15 mouse cellular contexts compared by ENCODE assay signal in the genomic region with DNA sequence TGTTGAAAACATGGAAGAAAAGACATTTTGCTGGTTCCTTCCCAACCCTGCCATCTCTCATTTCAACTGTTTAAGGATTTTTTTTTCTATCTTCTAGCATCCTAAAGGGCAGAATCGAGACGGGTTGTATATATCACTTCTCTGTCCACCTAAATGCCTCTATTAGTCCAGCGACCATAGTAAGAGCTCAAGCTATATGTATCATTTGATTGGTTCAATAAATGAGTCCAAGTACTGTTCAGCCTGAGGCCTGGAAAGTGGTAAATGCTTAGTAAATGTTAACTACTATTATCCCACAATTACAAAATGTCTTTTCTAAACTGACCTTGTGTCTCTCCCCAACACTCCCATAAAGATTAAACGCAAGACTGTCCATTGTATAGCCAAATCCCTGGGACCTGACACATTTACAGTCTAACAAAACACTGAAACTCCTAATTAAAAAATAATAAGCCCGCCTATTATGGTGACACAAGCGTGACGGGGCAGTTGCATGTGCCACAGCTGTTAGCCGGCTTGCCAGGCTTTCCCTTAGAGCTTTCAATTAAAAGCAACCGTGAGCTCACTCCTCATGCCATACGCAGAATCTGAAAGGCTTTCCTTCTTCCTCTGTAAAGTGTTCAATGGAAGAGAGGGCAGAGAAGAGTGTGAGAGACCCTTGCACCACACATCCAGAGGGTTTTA.
DNase-seq lines count a peak whose midpoint lies in the region; ATAC-seq lines count a peak whose summit lies in the region.
"Had no signal": no experiment of that assay in that cellular context is flagged by ENCODE, and none has a peak within 500 bp of the region (broad histone marks: within the 10 kb centered on the region; RNA-seq: fewer than 3 reads in every experiment).

No protein-coding gene starts in this region.

- no peak overlapping the region for H3K27ac ChIP-seq in kidney, embryonic 16.5 days (ENCODE audit: low read length)
- peak overlapping the region; percentile 45; the same call in 1 of the 2 replicates for H3K27ac ChIP-seq in forebrain, embryonic 13.5 days
- H3K27ac ChIP-seq in midbrain, embryonic 14.5 days (replicated peaks; ENCODE audit: low read depth, low read length): no peak overlapping the region
- H3K27ac ChIP-seq: kidney, embryonic 15.5 days; liver, embryonic 15.5 days had no signal

- H3K4me1 ChIP-seq in kidney, embryonic 16.5 days (ENCODE audit: insufficient read depth, low read length): no peaks in the 10 kb centered on the region
- peaks cover 13% of the 10 kb centered on the region for H3K4me1 ChIP-seq in forebrain, embryonic 13.5 days
- H3K4me1 ChIP-seq in midbrain, embryonic 14.5 days (ENCODE audit: control insufficient read depth, insufficient read depth, low read length): 0 out of 2 replicates have a peak, but pooled peaks cover 5% of the 10 kb centered on the region
- H3K4me1 ChIP-seq: liver, embryonic 15.5 days had no signal

- H3K36me3 ChIP-seq in kidney, embryonic 16.5 days (ENCODE audit: insufficient read depth, low read length): no peaks in the 10 kb centered on the region
- H3K36me3 ChIP-seq in forebrain, embryonic 13.5 days (ENCODE audit: poor library complexity, severe bottlenecking): no peaks in the 10 kb centered on the region
- H3K36me3 ChIP-seq in midbrain, embryonic 14.5 days (ENCODE audit: control insufficient read depth, insufficient read depth, low read length): no peaks in the 10 kb centered on the region
- H3K36me3 ChIP-seq: kidney, embryonic 15.5 days; liver, embryonic 15.5 days had no signal

- peak; percentile 70 for ATAC-seq in kidney, embryonic 16.5 days (ENCODE audit: low FRiP score, low TSS enrichment)
- peak; percentile 90 for ATAC-seq in forebrain, embryonic 13.5 days
- peak; percentile 57; the same call in 1 of the 2 replicates for ATAC-seq in midbrain, embryonic 14.5 days (ENCODE audit: low FRiP score, low TSS enrichment)

- H3K9ac ChIP-seq in kidney, embryonic 16.5 days (replicated peaks; ENCODE audit: low read length): no peak overlapping the region
- H3K9ac ChIP-seq in forebrain, embryonic 13.5 days: no peak overlapping the region
- H3K9ac ChIP-seq in midbrain, embryonic 14.5 days (replicated peaks; ENCODE audit: low read length): no peak overlapping the region
- H3K9ac ChIP-seq: kidney, embryonic 15.5 days; liver, embryonic 15.5 days had no signal

- 59% methylated on average over 10 of the region's 10 CpGs for WGBS in kidney, embryonic 16.5 days
- 28% methylated on average over 10 of the region's 10 CpGs for WGBS in forebrain, embryonic 13.5 days
- WGBS in midbrain, embryonic 14.5 days: 39% methylated on average over 10 of the region's 10 CpGs

- H3K9me3 ChIP-seq in kidney, embryonic 16.5 days (ENCODE audit: low read length): no peaks in the 10 kb centered on the region
- no peaks in the 10 kb centered on the region for H3K9me3 ChIP-seq in forebrain, embryonic 13.5 days (replicated peaks)
- H3K9me3 ChIP-seq in midbrain, embryonic 14.5 days (ENCODE audit: control insufficient read depth, low read length): no peaks in the 10 kb centered on the region
- H3K9me3 ChIP-seq: kidney, embryonic 15.5 days; liver, embryonic 15.5 days had no signal

- no peaks in the 10 kb centered on the region for H3K27me3 ChIP-seq in kidney, embryonic 16.5 days (ENCODE audit: insufficient read depth, low read length)
- H3K27me3 ChIP-seq in forebrain, embryonic 13.5 days: no peaks in the 10 kb centered on the region
- H3K27me3 ChIP-seq in midbrain, embryonic 14.5 days (ENCODE audit: control insufficient read depth, insufficient read depth, low read length): no peaks in the 10 kb centered on the region
- H3K27me3 ChIP-seq: kidney, embryonic 15.5 days; liver, embryonic 15.5 days had no signal

- H3K4me3 ChIP-seq in kidney, embryonic 16.5 days (ENCODE audit: low read length): no peak overlapping the region
- H3K4me3 ChIP-seq in forebrain, embryonic 13.5 days: no peak overlapping the region
- no peak overlapping the region for H3K4me3 ChIP-seq in midbrain, embryonic 14.5 days (replicated peaks; ENCODE audit: low read depth, low read length)
- H3K4me3 ChIP-seq: kidney, embryonic 15.5 days; liver, embryonic 15.5 days had no signal

- H3K4me2 ChIP-seq in kidney, embryonic 16.5 days (replicated peaks; ENCODE audit: low read depth, low read length): no peak overlapping the region
- no peak overlapping the region for H3K4me2 ChIP-seq in forebrain, embryonic 13.5 days
- H3K4me2 ChIP-seq in midbrain, embryonic 14.5 days (ENCODE audit: low read length): no peak overlapping the region
- H3K4me2 ChIP-seq: kidney, embryonic 15.5 days; liver, embryonic 15.5 days had no signal

- DNase-seq in kidney, adult 8-10 months: no peak
- DNase-seq in forelimb bud, embryonic 11.5 days (ENCODE audit: low read depth, low spot score): peak; percentile 28
- DNase-seq in midbrain, embryonic 14.5 days: peak; percentile 66
- DNase-seq in urinary bladder, postnatal 25 days (ENCODE audit: low spot score): no peak
- DNase-seq in gastrocnemius, postnatal 10 days: no peak
- DNase-seq in c-Kit-positive CD71-positive TER-119-positive erythroid progenitor cells, embryonic 14.5 days (ENCODE audit: low spot score): no peak
- DNase-seq: adrenal gland, postnatal 36 days; cerebellum, postnatal 25 days; left cerebral cortex, postnatal 4 days; lung, postnatal 36 days; thymus, postnatal 25 days had no signal

Comparison
In these comparisons a context has a peak if more than half of its experiments do, and no peak if none do; other contexts are left out.
1. DNase-seq: peak in forelimb bud, embryonic 11.5 days (single experiment) and midbrain, embryonic 14.5 days (single experiment); none in kidney, adult 8-10 months (0 of 2), urinary bladder, postnatal 25 days (single experiment), gastrocnemius, postnatal 10 days (single experiment) and c-Kit-positive CD71-positive TER-119-positive erythroid progenitor cells, embryonic 14.5 days (single experiment).
2. Peak in every context shown above with its lines, with median percentiles within 50 percentile points of each other: ATAC-seq.